Mouse (Mus musculus) erythroid progenitor cell, adult 5-6 weeks (primary cell): ENCODE results near the gene Slc8a1. TPM values are rescaled to one million over a fixed set of nuclear protein-coding genes. Genes with fewer than 3 reads are reported as not detected.

ENCODE experiments used
- ATAC-seq: replicated peaks from 2 replicates; pipeline ENCODE4 v1.8.0; 2016; ENCODE audit warnings: moderate number of reproducible peaks, mild to moderate bottlenecking, moderate TSS enrichment, inconsistent platforms; ENCODE audit not compliant: poor library complexity, low FRiP score, severe bottlenecking
- total RNA-seq, 2 experiments: library from RNA; stranded (forward) in 1 of 2; stranded (reverse) in 1 of 2; fragments of 150-400 nt in 1 of 2; fragments of 186-747, 209-891 nt in 1 of 2; gene quantifications; 2 replicates each; pipeline versions ENCODE4 v1.2.3 to v1.2.4; 2015 to 2017; ENCODE audit warnings: low replicate concordance in 2 of 2

Gene Slc8a1
- total RNA-seq, 2 experiments from 2014 or later: 0.15 to 4.2 TPM

DNA sequence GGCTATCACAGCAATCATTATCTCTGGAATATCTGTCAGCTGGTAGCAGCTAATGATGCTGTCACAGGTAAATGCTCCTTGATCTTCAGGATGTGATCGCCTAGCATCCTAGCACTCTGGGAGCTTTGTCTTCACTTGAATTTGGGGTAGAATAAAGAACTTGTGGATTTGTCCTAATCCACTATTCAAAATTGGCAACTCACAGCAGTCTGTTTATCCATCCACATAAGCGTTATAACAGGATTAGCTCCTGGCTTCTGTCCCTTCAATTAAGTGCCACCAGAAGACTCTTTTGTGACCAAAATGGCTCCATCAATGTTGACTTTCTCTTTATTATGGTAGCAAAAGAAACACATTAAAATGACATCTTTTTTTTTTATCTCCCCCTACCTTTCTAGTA, 214.2 kb downstream of the Slc8a1 start:
- ATAC-seq: no peak

DNA sequence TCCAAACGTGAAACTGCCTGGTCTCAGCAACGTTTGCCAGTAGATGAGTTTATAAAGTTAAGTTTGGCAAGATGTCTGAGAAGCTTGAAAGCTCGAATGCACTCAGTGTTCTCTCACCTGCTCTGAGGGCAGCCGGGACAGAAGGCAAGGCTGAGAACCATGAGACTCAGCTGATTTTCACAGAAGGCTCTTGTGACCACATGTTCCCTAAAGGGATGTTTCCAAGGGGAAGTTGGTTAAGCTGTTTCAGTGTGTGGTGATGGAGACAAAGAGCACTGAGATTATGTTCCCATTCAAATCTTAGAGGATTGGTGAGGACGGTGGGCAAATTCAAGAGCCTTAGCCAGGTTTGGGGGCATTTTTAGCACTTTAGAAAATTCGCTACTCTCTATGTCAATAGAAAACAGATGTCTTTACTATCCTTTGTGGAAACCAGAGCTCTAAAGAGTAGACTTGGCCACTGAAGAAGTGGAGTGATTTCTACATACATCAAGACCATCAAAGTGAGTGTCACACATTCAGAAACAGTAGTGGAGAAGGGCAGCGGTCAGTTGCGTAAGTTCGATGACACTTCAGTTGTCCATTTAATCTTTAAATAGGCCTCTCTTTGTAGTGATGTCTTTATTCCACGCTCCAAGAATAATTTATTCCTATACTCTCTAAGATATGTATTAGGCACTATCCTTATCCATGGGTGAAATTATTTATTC, 219.7 kb downstream of the Slc8a1 start:
- no peak for ATAC-seq

DNA sequence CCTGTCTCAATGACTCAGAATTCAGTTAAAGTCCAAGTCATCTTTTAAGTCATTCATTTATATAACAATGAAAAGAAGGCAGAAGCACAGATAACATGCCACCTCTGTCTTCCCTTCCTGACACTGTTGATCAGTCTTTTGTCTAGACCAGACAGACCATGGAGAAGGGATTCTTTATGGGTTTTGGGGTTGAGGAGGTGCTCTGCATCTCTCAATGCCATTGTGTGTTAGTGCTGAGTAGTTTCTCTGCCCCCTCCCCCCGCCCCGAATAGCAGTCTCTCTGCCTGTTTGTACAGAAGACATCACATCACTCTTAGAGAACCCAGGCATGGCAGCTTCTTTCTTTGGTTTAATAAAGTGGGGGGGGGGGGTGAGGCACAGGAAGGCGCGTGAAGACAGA, 222.0 kb downstream of the Slc8a1 start:
- ATAC-seq: no peak

GRCm38 (mm10) chr17:81514022-81514421, 224.2 kb downstream of the Slc8a1 start:
- no peak for ATAC-seq

DNA sequence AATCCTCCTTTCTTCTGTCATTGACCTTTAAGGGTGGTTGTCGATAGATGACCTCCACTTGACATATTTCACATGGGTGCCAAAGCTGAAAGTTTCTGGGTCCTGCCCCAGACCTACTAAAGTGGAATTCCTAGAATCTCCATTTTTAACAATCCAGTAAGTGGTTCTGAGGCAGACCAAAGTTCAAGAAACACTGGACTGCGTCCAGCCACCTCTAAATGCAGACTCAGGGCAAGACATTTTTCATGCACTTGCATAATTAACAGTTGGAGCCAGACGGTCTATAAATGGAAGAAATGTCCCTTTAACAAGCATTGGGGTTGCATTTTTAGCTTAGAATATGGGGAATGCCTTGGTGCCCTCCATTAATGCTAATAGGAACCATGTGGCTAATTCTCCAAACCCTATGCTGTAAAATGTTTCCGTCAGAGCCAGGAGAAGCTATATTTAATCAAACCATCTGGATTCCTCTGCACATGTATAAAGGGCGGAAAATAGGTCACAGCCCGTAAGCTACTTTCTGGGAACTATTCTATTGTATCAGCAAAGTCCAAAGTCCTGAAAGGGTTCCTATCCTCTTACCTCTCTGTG, 224.7 kb downstream of the Slc8a1 start:
- no peak for ATAC-seq

DNA sequence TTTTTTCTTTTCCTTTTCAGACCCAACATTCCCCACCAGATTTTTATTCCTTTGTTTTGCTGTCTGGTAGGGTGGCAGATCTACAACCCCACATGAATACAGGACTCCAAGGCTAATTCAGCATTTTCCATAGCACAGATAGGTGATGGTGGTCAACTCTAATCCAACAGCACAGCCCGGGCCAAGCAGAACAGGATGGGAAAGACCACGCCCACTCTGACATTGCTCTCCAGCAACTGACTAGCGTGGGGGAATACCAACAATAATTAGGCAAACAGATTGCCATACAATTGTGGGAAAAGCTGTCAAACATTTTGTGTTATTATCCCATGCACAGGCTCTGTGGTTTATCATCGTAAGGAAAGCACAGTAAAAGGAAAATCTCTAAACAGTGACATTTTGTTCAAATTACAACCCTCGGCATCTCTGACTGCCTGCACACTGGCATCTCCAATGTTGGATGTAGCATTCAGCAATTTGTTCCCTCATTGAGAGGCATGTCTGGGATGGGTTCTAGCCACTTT, 233.0 kb downstream of the Slc8a1 start:
- ATAC-seq: no peak

GRCm38 (mm10) chr17:81504040-81504439, 234.1 kb downstream of the Slc8a1 start:
- ATAC-seq: no peak

DNA sequence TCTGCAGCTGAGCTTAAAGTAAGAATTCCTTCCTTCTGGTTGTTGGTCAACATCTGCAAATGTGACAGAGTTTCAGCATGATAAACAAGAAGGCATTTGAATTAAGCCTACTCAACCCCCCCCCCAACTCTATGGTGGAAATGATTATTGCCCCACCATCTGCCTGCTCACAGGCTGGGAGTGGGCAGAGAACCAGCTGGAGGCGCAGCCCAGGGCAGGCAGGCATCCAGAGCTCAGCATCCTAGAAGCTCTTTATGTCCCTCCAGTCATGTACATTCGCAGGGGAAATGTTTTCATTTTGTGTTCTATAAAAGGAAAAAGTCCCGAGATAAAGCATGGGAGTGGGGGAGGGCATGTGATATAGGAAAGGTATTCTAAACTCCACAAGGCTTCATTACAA, 235.4 kb downstream of the Slc8a1 start:
- no peak for ATAC-seq

DNA sequence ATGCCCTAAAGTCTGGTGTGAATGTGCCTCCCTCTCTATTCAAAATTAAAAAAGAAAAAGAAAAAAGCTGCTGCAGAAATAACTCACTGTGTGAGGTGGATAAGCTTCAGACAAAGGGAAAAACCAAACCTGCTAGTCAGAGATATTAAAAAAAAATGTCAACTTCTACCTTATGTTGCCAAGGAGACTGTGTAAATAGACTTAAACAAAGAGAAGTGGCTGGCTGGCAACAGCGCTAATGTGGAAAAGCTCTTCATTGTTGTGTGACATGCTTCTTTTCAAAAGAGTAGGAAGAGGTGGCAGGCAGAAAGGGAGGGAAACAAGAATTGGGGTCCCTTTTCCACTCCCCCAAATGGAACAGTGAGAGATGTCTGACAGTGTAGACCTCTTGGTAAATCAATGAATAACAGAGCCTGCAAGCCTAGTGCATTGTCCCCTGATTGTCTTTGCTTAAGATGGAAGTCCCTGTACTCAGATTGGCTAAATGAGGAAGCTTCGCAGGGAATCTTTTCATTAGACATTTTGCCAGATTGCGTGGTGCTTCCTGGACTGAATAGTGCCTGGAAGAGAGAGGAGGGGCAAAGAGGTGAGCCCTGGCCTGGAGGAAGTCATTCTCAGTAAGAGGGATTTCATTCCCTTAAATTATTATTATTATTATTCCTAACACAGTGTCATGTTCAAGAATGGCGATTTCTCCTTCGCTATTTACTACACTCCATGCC, 237.3 kb downstream of the Slc8a1 start:
- no peak for ATAC-seq

GRCm38 (mm10) chr17:81497919-81498318, 240.3 kb downstream of the Slc8a1 start:
- no peak for ATAC-seq

DNA sequence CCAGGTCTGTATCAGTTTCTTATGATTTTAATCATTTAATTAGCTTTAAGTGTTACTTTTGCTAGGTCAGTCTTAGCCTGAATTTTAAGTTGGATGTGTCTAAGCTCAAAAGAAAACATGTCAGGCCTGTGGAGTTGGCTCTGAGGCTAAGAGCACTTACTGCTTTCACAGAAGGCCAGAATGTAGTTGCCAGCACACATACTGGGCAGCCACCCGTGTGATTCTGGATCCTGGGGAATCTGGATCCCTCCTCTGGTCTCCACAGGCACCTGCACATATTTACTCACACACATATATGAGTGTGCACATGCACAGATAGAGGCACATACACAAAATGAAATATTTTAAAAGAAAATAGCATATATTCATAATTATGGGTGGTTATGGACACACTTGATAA, 241.6 kb downstream of the Slc8a1 start:
- ATAC-seq: no peak

DNA sequence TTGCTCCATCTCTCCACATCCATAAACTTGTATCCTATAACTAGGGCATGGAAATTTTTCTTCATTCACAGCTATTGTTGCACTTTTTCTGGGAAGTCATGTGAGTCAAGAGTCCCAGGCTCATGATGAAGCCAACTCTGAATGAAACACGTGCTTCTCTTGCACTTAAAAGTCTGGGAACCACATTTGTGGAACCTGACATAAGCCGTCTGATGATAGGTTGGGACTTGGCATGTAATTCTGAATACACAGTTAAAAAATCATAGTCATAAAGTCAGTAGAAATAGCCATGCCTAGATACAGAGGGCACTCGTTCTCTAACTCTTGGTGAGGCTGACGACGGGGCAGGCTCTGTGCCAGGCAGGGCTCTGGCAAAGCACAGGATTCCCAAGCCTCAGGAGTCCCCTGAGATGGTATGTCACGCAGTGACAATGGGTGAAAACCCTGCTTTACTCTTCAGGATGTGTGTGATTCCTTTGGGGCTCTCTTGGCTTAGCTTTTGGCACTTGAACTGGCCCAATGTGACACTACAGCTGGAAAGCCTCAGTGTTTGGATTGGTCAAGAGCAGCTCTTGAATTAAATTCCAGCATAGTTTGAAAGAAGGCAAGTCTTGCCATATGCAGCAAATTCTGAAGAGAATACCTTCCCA, 245.8 kb downstream of the Slc8a1 start:
- no peak for ATAC-seq

GRCm38 (mm10) chr17:81486388-81486787, 251.8 kb downstream of the Slc8a1 start:
- no peak for ATAC-seq

- ATAC-seq: no peak
These were observed 256.2 kb downstream of the Slc8a1 start for GRCm38 (mm10) chr17:81481843-81482490.

- no peak for ATAC-seq
These were observed 257.6 kb downstream of the Slc8a1 start for GRCm38 (mm10) chr17:81480351-81481161.

- no peak for ATAC-seq
These were observed 258.4 kb downstream of the Slc8a1 start for GRCm38 (mm10) chr17:81479807-81480206.

- no peak for ATAC-seq
These were observed 260.8 kb downstream of the Slc8a1 start for GRCm38 (mm10) chr17:81477420-81477819.

DNA sequence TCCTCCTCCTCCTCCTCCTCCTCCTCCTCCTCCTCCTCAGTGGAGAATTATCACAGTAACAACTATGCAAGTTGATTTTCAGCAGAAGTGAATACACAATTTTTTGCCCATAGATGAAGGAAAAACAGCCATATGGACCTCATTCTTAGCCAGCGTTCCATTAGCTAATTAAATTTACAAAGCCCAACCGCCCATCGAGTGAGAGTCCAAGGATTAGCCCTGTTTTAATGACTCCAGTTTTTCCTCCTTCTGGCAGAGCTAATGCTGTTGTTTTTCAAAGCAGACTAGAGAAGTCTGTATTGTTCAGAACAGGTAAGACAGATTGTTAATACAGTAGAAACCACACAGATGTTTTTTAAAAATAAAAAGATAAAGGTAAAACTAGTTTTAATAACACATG, 264.8 kb downstream of the Slc8a1 start:
- ATAC-seq: no peak

GRCm38 (mm10) chr17:81468941-81469340, 269.2 kb downstream of the Slc8a1 start:
- no peak for ATAC-seq
